Mouse (Mus musculus) MEL-GATA-1-ER (cell line): ENCODE data around the gene Atg10.

Source experiments
- DNase-seq: peaks from one replicate; pipeline ENCODE4 v3.0.0-alpha.2; 2012; ENCODE audit warnings: low read depth; ENCODE audit errors: extremely low read depth

Atg10 gene

GRCm38 (mm10) chr13:91129071-91129470 is 94.7 kb downstream of the Atg10 start:
- DNase-seq: no peak

DNA sequence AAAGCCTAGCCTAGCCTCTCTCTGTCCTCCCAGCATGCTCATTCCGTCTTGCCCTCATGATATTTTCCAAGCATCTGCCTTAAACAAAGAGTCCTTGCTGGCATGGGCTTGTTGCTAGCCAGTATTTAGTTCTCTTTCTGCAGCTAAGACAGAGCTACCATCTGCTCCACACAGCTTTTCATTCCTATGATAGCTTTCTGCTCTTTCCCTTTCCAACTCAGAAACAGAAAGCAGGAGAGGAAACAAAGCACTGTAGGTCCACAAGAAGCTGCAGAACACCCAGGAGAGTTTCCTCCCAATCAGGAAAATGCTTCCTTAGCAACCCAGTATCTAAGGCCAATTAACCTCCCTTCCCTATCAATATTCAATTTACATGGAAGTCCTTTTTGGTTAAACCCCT is 95.2 kb downstream of the Atg10 start:
- no peak for DNase-seq

DNA sequence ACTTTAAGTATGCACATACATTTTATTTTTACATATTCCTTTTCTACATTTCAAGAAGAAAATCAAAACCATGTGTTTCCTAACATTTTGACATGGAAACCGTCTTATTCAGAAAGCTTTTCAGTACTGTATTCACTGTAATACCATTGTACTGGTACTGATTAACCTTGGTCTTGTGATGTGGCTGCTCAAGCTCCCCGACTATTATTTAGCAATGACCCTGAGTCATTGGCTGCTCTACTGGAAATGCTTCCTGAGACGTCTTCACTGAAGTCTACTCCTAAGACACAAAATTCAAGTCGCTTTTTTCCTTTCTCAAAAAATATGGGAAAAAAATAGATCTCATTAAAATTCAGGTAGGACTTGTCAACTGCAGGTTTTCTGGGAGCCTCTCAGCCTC is 105.6 kb downstream of the Atg10 start:
- no peak for DNase-seq

DNA sequence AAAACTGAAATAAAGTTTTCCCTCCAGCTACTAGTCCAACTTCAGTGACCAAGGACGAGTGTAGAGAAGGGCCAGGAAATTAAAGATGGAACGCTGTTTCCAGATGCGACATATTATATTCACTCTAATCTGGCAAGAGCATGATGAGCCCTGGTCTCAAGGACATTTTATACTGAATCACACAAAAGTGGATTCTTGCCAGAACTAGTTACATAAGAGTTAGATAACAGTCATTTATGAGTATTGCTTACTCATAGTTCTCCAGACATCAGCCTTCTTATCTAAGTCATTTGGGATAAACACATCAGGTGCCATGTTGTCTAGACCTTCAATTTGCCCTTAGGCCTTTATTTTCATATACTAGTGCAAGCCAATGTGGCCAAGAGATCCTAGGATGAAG is 108.9 kb downstream of the Atg10 start:
- no peak for DNase-seq

GRCm38 (mm10) chr13:91107308-91107946 is 116.3 kb downstream of the Atg10 start:
- no peak for DNase-seq

- no peak for DNase-seq
These were observed 121.5 kb downstream of the Atg10 start for GRCm38 (mm10) chr13:91102238-91102637.

DNA sequence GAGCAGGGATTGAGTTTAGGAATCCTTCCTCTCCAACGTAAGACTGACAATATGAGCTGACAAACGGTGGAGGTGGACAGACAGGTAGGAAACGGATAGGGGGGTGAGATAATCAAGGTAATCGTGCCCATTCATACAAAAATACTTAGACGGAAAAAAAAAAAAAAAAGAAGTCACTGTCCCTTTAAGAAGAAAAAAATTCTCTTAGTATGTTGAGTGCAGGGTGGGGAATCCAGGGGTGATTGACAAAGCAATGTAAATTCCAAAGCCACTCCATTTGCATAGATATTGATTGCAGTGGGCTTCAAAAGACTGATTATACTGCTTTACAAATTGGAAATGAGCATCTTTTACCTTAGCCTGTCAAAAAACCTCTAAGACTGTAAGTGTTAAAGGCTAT is 123.4 kb downstream of the Atg10 start:
- no peak for DNase-seq

GRCm38 (mm10) chr13:91094851-91095250 is 128.9 kb downstream of the Atg10 start:
- DNase-seq: no peak

DNA sequence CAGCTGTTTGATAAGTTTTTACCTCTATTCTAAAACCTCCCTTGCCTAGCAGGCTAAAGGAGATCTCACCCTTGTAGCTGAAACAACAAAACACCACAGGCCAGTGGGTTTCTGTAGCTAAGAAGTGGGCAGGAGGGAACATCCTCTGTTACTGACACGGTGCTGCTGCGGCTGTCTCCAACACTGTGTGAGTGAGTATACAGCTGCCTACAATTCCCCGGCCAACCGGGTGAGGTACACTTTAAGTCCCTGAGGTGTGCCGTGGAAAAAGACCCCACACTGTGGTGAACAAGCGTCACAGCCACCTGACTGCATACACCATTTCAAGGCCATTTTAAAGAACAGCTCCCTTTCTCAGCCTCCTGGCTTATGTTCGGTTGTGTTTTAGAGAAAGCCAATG is 129.6 kb downstream of the Atg10 start:
- no peak for DNase-seq

DNA sequence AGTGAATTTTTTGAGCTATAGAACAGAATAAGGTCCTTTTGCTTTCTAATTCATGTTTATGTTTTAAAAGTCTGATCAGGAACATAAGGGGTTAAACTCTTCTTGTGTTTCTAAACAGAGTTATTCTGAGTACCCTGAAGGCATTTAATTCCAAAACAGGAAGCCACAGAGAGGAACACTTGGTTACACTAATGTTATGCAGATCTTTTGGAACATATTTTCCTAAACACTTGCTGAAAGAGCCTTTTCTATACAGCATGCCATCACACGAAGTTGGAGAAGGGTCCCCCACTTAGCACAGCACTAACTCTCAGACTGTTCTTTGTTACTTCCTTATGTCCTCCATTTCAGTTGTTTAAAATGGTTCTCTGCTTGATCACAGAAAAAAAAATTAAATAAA is 130.2 kb downstream of the Atg10 start:
- DNase-seq: no peak

GRCm38 (mm10) chr13:91093162-91093561 is 130.6 kb downstream of the Atg10 start:
- DNase-seq: no peak

GRCm38 (mm10) chr13:91091731-91092190 is 132.0 kb downstream of the Atg10 start:
- DNase-seq: no peak

- DNase-seq: no peak
These were observed 132.7 kb downstream of the Atg10 start for GRCm38 (mm10) chr13:91090861-91091730.

- no peak for DNase-seq
These were observed 137.3 kb downstream of the Atg10 start for GRCm38 (mm10) chr13:91086361-91086900.

GRCm38 (mm10) chr13:91072351-91072750 is 151.4 kb downstream of the Atg10 start:
- DNase-seq: no peak

GRCm38 (mm10) chr13:91060871-91061270 is 162.9 kb downstream of the Atg10 start:
- DNase-seq: no peak

GRCm38 (mm10) chr13:91048171-91048570 is 175.6 kb downstream of the Atg10 start:
- no peak for DNase-seq

DNA sequence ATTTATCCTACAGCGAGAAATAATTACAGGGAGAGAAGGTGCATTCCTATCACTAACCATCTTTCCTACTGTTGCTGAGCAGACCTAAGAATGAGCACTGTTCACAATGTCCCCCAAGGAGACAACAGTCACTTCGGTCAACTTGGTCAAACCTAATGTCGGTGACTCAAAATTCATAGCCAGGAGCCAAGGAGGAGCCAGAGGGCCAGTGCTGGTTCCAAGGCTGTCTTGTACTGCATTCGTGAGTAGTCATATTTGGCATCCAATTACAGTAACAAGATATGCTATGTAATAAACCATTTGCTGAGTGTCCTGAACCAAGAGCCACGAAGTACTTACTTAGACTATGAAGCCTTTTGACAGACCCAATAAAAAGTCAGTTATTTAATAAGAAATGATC is 176.9 kb downstream of the Atg10 start:
- DNase-seq: no peak

GRCm38 (mm10) chr13:91041236-91041635 is 182.5 kb downstream of the Atg10 start:
- no peak for DNase-seq

DNA sequence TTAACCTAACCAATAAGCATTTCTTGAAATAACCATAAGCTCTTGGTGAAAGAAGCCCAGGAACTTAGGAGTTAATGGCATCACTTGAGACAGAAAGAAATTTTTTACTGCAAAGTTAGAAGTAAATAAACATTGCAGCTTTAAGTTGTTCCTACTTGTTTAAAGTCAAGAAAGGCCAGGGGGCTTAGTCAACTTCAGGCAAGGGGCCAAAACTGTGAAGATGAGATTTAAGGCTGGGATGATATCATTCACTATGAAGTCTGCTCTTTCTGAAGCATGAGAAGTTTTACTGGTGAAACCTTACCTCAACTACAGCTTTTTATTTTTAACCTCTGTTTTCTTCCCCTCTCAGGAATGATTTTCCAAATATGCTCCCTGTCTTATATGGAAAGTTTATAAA is 183.3 kb downstream of the Atg10 start:
- no peak for DNase-seq

DNA sequence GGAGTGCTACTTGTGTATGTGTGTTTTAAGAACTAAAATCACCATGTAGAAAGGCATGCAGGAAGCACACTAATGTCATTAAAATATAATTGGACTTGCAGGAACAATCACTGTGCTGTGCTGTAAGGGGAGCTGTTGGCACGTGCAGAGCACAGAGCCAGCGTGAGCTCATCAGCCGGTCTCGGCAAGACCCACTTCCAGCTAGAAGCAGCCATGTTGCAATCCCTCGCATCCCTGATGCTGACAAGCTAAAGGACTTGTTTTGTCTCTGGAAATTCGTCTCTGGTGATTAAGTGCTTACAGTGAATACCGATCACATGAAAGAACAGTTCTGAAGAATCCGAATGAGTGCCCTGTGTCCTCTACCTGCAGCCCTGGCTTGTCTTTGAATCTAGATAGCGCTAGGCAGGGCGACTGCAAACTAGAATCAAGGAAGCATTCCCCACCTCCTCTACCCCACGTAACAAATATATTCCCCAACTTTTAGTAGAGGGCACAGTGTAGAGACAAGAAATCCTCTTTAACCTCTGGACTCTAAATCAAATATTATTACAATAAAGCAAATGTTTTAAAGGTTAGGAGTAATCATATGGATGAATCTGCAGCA is 184.5 kb downstream of the Atg10 start:
- no peak for DNase-seq

GRCm38 (mm10) chr13:91038636-91039035 is 185.1 kb downstream of the Atg10 start:
- DNase-seq: no peak
